Mouse (Mus musculus) spleen, postnatal 10 days (tissue): ENCODE measurements around the gene Gbx2.

Source experiments
- DNase-seq, 2 experiments: peaks; one replicate each; pipeline ENCODE4 v3.0.0; 2021 to 2022; ENCODE audit warnings: low spot score in 2 of 2

The Gbx2 gene

GRCm38 (mm10) chr1:89935493-89936348, 4.7 kb upstream of the Gbx2 start:
- DNase-seq, result no peak

- DNase-seq, result no peak
Measured at GRCm38 (mm10) chr1:89934316-89935260, 3.6 kb upstream of the Gbx2 start.

GRCm38 (mm10) chr1:89933786-89934185, 2.8 kb upstream of the Gbx2 start:
- no peak for DNase-seq

GRCm38 (mm10) chr1:89933028-89933427, 2.0 kb upstream of the Gbx2 start:
- DNase-seq, result no peak

GRCm38 (mm10) chr1:89932616-89933015, 1.6 kb upstream of the Gbx2 start:
- DNase-seq, result no peak

DNA sequence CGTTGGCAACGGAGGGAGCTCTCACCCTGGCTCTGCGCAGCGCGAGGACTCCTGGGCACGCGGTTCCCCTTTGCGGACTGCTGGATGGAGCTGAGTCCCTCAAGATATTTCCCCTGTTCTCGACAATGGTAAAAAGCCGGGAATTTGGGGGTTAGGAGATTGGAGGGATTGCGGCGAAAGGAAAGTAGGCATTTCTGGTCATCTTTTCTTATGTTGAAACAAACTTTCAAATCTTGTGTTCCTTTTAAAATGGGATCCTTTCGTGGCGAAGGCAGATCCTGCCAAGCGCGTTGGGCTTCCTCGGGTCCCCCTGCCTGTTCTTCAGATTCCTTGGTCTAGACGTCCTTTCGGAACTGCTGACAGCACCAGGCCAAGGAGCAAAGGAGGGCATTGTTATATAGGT, 1.0 kb upstream of the Gbx2 start:
- DNase-seq, result no peak

DNA sequence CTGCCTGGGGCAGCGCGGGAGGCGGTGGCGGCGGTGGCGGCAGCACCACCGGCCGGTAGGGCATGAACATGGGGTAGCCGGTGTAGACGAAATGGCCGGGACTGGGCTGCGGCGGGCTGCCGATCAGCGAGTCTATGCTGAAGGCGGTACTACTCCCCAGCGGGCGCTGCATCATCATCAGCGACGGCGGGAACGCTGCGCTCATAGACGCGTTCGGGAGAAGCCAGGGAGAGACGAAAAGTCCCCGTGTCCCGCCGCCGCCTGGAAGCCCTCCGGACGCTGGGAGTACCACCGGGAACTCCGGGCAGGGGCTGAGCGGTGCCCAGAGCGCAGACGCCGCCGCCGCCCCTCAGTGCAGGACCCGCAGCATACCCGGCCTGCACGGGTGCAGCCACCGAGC, 428 bp downstream of the Gbx2 start:
- DNase-seq, result no peak

GRCm38 (mm10) chr1:89929721-89930505, 1.1 kb downstream of the Gbx2 start:
- DNase-seq, result no peak

- no peak for DNase-seq
Measured at GRCm38 (mm10) chr1:89929181-89929580, 1.8 kb downstream of the Gbx2 start.

DNA sequence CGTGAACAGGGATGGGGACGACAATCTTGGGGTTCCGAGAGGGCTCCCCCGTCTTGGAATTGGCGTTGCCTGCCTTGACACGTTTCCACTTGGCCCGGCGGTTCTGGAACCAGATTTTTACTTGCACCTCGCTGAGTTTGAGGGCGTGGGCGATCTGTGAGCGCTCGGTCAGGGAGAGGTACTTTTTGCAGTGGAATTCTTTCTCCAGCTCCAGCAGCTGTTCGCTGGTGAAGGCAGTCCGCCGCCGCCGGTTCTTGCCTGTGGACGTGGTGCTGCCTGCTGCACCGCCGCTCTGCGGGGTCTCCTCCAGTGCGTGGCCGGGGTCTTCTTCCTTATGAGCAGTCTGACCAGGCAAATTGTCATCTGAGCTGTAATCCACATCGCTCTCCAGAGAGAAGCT, 2.3 kb downstream of the Gbx2 start:
- no peak for DNase-seq

- no peak for DNase-seq
Measured at GRCm38 (mm10) chr1:89927061-89927661, 3.8 kb downstream of the Gbx2 start.

DNA sequence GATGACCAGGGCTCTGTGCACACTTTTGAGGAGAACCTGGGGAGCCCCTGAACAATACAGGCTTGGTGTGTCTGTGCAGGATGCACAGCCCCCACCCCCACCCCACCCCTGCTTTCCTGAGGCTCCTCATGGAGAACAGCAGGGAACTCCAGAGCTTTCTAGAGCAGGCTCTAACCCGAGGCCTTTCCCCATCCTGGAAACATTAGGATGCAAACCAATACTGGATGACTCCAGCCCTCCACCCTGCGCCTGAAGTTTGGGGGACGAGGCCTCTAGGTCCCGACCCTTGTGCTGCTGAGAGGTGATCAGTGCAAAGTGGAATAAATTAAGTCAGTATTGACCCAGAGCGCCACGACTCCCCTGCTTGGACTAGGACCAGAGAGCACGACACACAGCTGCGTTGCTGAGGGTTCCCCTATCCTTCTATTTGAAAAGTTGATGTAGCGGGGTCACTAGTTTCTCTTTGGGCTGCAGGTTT, 4.4 kb downstream of the Gbx2 start:
- no peak for DNase-seq

DNA sequence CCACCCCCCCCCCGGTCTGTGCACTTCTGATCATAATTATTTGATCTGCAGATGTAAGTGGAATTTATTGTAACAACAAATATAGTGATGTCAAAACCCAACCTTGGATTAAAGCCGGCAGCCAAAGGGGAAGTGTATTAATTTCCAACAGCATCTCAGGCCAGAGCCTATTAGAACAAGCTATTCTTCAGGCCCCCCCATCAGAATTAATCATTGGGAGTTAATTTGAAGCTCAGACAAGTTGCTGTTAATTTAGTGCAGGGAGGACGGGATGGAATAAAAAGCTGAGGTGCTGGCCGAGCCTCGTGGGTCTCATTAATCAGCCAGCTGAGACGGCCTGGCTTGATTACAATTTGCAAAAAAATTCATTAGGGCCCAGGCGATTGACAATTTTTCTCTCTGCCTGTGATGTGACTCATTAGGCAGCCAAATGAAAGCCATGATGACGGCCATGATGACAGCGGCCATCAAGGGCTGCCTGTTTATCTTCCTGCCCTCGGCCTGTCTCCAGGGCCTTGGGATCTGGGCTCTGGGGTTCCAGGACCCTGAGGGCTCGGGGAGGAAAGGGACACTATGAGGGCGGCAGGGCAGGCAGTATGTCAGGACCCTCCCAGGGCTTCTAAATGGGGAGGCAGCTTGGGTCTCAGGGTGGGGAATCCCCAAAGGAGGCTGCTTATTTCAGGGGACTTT, 5.3 kb downstream of the Gbx2 start:
- no peak for DNase-seq

DNA sequence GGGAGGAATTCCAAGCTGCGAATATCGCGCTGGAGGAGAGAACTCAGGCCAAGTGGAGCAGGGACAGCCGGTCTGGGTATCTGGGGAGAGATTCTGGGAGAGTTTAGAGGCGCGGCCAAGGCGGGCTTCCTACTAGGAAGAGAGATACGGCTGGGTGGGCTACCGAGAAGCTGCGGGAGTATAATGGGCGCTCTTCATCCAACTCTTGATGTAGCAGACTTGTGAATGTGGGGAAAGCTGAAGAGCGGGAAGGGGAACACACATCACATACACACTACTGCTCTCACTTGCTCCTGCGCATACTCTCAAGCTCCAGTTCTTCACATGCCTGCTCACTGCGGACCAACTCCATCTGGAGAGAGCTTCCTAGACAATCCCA, 7.3 kb downstream of the Gbx2 start:
- DNase-seq, result no peak

- DNase-seq, result no peak
Measured at GRCm38 (mm10) chr1:89922883-89923641, 7.9 kb downstream of the Gbx2 start.

DNA sequence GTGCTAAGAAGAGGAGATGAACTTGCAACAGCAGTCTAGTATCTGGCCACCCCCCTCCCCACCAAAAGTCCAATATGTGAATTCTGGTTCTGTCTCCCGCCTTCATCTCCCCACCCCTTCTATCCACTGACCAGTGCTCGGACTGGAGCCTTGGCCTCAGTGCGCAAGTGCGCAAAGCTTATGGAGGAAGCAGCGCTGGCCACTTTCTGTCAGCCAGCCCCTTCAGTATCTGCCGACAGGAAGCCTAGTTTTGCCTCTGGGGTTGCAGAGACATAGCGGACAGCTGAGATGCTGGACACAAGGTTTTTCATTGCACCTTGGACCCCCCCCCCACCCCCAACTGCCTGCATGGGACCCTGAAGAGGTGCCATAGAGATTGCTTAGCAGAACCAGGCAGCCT, 8.7 kb downstream of the Gbx2 start:
- no peak for DNase-seq

DNA sequence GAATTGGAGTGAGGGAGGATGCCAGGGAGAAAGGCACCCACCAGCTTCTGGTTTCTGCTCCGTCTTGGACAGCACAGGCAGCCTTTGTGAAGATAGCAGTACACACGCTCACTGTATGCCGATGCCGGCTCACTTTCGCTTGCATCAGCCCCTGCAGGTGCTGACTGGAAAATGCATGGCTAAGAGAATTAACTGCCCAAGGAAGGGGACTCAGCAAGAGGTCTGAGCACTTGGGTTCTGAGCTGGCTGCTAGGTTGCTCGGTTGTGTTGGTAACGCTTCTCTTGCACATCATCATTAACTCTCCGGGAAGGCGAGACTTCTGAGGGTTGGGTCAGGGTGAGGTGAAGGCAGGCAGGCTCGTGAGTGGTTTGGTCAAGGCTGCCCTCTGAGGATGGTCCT, 9.2 kb downstream of the Gbx2 start:
- DNase-seq, result no peak

DNA sequence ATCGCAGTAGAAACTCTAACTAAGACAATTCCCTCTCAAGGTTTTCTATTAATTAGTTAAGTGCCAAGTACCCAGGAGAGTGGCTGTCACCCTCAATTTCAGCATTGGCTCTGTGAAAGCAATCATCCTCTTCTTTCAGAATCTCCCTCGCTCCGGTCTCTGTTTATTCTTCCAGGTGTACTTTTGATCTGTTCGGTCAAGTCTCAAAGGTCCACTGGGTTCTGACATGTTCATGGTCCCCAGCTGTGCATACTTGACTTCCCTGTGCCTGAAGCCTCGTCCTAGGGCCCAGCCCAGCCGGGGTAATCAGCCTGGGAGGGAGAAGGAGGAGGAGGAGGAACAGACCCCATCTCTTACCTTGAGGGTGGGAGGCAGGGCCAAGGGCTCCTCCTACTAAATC, 11.8 kb downstream of the Gbx2 start:
- no peak for DNase-seq

DNA sequence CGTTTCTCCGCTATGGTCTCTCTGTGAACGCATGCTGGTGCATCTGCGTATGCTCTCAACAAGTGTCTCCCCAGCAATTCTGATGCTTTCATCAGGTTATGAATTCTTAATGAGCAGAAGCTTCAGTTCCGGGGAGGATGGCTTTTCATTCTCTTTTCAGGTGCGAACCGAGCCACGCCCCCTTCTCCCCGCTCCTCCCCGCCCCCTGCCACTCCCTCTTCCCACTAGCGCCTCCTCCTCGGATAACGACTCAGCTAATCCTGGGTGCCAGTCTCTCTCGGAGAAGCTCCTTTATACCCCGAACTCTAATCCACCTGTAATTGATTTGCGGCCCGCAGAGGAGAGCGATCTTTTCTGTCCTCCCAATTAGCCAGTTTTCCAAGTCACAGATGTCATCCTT, 12.9 kb downstream of the Gbx2 start:
- no peak for DNase-seq

DNA sequence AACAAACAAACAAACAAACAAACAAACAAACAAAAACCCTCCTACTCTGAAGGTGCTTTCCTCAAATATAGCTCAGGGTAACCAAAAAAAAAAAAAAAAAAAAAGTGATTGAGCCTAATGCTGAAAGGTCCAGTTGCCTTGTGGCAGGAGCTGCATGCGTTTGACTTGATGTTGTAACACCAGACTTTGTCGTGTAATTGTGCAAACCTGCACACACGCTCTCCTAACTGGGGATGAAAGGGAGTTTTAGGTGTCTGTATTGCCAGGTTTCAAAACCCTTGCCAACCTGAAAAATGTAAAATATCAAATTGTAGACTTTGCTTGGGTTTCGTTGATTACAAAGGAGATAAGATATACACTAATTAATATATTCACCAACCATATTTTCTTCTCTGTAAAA, 17.4 kb downstream of the Gbx2 start:
- no peak for DNase-seq
